8 mouse cellular contexts compared by ENCODE assay signal in the genomic region with DNA sequence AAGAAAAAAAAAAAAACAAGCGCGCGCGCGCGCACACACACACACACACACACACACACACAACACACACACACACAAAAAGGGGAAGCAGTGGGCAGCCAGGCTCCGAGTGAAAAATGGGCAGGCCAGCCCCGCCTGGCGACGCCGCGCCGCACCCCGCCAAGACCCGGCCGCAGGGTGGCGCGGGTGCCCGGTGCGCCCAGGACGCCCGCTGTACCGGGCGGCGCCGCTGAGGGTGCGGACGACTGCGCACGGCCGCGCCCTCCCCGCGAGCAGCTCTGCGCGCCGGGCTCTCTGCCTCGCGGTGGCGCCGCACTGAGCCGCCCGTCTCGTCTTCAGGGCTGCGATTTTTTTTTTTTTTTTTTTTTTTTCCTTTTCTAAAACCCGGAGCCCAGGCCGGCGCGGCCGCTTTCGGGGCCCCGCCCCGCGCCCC. TPM values are rescaled to one million over a fixed set of nuclear protein-coding genes. Genes with fewer than 3 reads are reported as not detected.
DNase-seq lines count a peak whose midpoint lies in the region; ATAC-seq and TF ChIP-seq lines count a peak whose summit lies in the region.

No protein-coding gene starts in this region.

- peak; percentile 55 to 80 for DNase-seq in gastrocnemius, adult 8-10 months (ENCODE audit: low spot score in 2 of 2)
- DNase-seq in gastrocnemius, postnatal 14 days, result no peak
- peak; percentile 24 for DNase-seq in spleen, adult 12 weeks (ENCODE audit: low spot score)
- no peak for DNase-seq in right cerebral cortex, postnatal 4 days

- no peaks in the 10 kb centered on the region for H3K36me3 ChIP-seq in E14TG2a.4 (ENCODE audit: insufficient read depth, low read length)
- H3K36me3 ChIP-seq in embryonic facial prominence, embryonic 15.5 days, result no peaks in the 10 kb centered on the region
- H3K36me3 ChIP-seq in intestine, embryonic 15.5 days, result no peaks in the 10 kb centered on the region
- no peaks in the 10 kb centered on the region for H3K36me3 ChIP-seq in lung, embryonic 16.5 days (ENCODE audit: control insufficient read depth, insufficient read depth, low read length)

- 0% methylated on average over 34 of the region's 54 CpGs for WGBS in embryonic facial prominence, embryonic 15.5 days
- WGBS in intestine, embryonic 15.5 days, result 1% methylated on average over 33 of the region's 54 CpGs
- WGBS in lung, embryonic 16.5 days, result under 1% methylated on average over 37 of the region's 54 CpGs

- peaks cover 37% of the 10 kb centered on the region for H3K4me1 ChIP-seq in E14TG2a.4 (replicated peaks; ENCODE audit: low read depth, low read length)
- H3K4me1 ChIP-seq in embryonic facial prominence, embryonic 15.5 days, result peaks cover 39% of the 10 kb centered on the region
- peaks cover 12% of the 10 kb centered on the region; the same call in 1 of the 2 replicates for H3K4me1 ChIP-seq in intestine, embryonic 15.5 days (replicated peaks)
- peaks cover 30% of the 10 kb centered on the region for H3K4me1 ChIP-seq in lung, embryonic 16.5 days (replicated peaks; ENCODE audit: control insufficient read depth, insufficient read depth, low read length)

- H3K4me2 ChIP-seq in embryonic facial prominence, embryonic 15.5 days (replicated peaks), result peak overlapping the region; percentile 74
- H3K4me2 ChIP-seq in intestine, embryonic 15.5 days (replicated peaks), result peak overlapping the region; percentile 75
- peak overlapping the region; percentile 66 for H3K4me2 ChIP-seq in lung, embryonic 16.5 days (ENCODE audit: low read depth, low read length)

- H3K27ac ChIP-seq in embryonic facial prominence, embryonic 15.5 days (replicated peaks), result peak overlapping the region; percentile 100
- H3K27ac ChIP-seq in intestine, embryonic 15.5 days, result peak overlapping the region; percentile 100
- peak overlapping the region; percentile 100 for H3K27ac ChIP-seq in lung, embryonic 16.5 days (ENCODE audit: low read length)

- intact Hi-C loops in gastrocnemius, postnatal 14 days (cut with DNase I; ENCODE audit: low total_unique reads), result no loop called here

- peak overlapping the region; percentile 91 for H3K9ac ChIP-seq in embryonic facial prominence, embryonic 15.5 days
- H3K9ac ChIP-seq in intestine, embryonic 15.5 days, result peak overlapping the region; percentile 68
- peak overlapping the region; percentile 90 for H3K9ac ChIP-seq in lung, embryonic 16.5 days (ENCODE audit: low read length)

- no peaks in the 10 kb centered on the region for H3K9me3 ChIP-seq in E14TG2a.4 (ENCODE audit: low read length)
- H3K9me3 ChIP-seq in embryonic facial prominence, embryonic 15.5 days (replicated peaks), result no peaks in the 10 kb centered on the region
- no peaks in the 10 kb centered on the region for H3K9me3 ChIP-seq in intestine, embryonic 15.5 days
- H3K9me3 ChIP-seq in lung, embryonic 16.5 days (ENCODE audit: control insufficient read depth, low read length), result no peaks in the 10 kb centered on the region

- no peak for TF ChIP-seq CTCF in E14TG2a.4 (conservative IDR thresholded peaks at IDR 0.05; ENCODE audit: low read length)

- peaks cover 80% of the 10 kb centered on the region for H3K27me3 ChIP-seq in E14TG2a.4 (ENCODE audit: insufficient read depth, low read length)
- no peaks in the 10 kb centered on the region for H3K27me3 ChIP-seq in embryonic facial prominence, embryonic 15.5 days
- H3K27me3 ChIP-seq in intestine, embryonic 15.5 days (replicated peaks), result no peaks in the 10 kb centered on the region
- no peaks in the 10 kb centered on the region for H3K27me3 ChIP-seq in lung, embryonic 16.5 days (ENCODE audit: control insufficient read depth, insufficient read depth, low read depth, low read length)

- H3K4me3 ChIP-seq in E14TG2a.4 (replicated peaks; ENCODE audit: low read length), result peak overlapping the region; percentile 91
- H3K4me3 ChIP-seq in embryonic facial prominence, embryonic 15.5 days (replicated peaks), result peak overlapping the region; percentile 74
- H3K4me3 ChIP-seq in intestine, embryonic 15.5 days (replicated peaks), result peak overlapping the region; percentile 84
- peak overlapping the region; percentile 65 for H3K4me3 ChIP-seq in lung, embryonic 16.5 days (ENCODE audit: low read length)

- ATAC-seq in embryonic facial prominence, embryonic 15.5 days (ENCODE audit: insufficient number of reproducible peaks, low FRiP score, low TSS enrichment, low read depth), result peak; percentile 51
- peak; percentile 58 for ATAC-seq in intestine, embryonic 15.5 days
- ATAC-seq in lung, embryonic 16.5 days (ENCODE audit: low read depth), result peak; percentile 49

RNA-seq across cellular contexts. Expression of gene Fosl2, which starts 0.7 kb away (rescaled TPM):
- 10 to 100 TPM in 3 of 4 experiments, 1 to 10 TPM in 1; 9.8 to 11.3 (median 10.6) TPM for total RNA-seq in gastrocnemius, adult 8-10 months (2022)
- total RNA-seq in gastrocnemius, postnatal 14 days (2021), result 10 to 100 TPM; 24.1 to 24.9 TPM
- polyA plus RNA-seq in embryonic facial prominence, embryonic 15.5 days (2015; fragmentation: Nextera tagmentation; extraction: Ambion mirVana), result 12.5 and 14.0 TPM in 2 replicates
- 7.1 and 7.3 TPM in 2 replicates for polyA plus RNA-seq in intestine, embryonic 15.5 days (2015; fragmentation: Nextera tagmentation; extraction: Ambion mirVana)
- 3.4 and 4.7 TPM in 2 replicates for polyA plus RNA-seq in lung, embryonic 16.5 days (2015; fragmentation: Nextera tagmentation; extraction: Ambion mirVana)

Comparison
In these comparisons a context has a peak if more than half of its experiments do, and no peak if none do; other contexts are left out.
1. DNase-seq: peak in gastrocnemius, adult 8-10 months (2 of 2) and spleen, adult 12 weeks (single experiment); none in gastrocnemius, postnatal 14 days (single experiment) and right cerebral cortex, postnatal 4 days (single experiment).
2. Peak in every context shown above with its lines, with median percentiles within 50 percentile points of each other: H3K4me3 ChIP-seq, ATAC-seq, H3K27ac ChIP-seq, H3K4me2 ChIP-seq and H3K9ac ChIP-seq.